Mouse (Mus musculus): ENCODE data around the gene Efcab9.

The Efcab9 gene

DNA sequence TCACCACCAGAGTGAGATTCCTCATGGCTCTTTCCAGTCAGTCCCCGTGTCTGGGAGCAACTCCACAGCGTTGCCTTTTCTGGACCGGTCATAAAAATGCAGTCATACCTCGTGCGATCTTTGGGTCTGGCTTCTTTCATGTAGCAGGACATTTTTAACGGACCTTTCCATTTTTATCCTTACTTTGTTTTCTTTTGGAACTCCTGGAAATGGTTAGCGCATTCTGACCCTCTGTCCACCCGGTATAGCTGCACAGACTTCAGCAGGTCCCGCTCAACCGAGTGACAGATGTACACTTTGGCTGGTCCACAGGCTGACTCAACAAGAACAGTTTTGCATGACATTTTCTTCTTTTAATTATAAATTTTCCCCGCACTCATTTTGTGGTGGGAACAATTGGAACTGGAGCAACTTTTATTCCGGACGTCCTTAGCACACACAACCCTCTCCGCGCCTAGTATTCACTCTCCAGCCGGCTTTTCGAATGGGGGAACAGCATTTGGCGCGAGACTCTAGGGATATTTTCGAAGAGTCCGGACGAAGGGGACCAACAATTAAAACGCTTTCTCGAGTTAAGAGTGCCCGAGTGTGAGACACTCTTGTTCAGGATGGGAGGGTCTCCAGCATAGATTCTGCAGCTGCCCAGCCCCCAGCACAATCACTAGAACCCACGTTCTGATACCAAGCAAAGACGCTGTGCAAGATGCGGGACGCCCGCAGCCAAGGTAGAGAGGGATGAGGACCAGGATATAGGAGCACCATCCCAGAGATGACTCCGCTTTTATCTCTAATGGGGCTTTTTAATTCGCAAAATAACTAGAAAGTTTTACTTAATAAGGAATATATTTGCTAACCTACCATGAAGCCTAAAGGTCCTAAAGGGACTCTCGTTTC, at the start of gene Efcab9:
TSS of gene Efcab9 (minus strand) at position 211 of the 894 bp plus-strand sequence.
- no peak for DNase-seq (ENCODE audit: low read depth, low spot score)

DNA sequence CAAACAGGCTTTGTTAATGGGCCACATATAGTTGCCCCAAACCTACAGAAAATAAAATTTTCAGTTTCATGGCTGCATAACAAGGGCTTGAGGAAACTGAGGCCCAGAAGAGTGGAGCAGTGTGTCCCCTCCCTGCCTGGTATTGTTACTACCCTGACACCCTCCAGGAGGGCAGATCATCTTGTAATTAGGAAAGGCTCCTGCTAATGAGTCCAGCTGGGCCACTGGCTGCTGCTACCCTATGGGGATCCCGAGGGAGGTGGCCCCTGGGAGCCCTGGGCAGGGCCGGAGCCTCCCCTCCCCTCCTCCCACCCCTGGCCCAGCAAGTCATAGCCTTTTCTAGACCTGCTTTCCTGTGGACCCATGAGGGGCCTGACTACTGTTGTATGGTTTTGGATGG, 49.1 kb upstream of the Efcab9 start:
- DNase-seq (ENCODE audit: low read depth, low spot score): no peak

DNA sequence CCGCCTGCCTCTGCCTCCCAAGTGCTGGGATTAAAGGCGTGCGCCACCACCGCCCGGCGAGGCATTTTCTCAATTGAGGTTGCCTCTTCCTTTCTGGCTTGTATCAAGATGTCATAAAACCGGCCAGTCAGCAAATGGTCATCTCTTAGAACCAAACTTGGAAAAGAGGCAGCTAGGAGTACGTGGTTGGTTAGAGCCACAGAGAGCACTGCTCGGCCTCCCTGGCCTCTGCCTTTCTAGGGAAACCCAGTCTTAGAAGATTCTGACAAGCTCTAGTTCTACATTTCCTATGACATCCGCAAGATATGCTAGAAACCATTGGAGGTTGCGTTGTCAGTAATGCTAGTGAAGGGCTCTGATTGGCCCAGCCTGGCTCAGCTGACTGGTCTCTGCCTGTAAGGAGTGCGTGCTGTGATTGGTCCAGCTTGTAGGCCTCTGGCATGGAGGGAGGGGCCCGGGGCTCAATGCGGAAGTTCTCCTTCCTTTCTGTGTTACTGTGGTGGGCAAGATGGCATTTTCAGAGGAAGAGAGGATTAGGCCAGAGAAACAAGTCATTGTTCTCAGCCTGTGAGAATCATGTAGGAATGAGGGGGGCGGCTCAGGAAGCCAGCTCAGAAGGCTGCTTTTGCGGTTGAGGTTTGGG, 48.5 kb upstream of the Efcab9 start:
- no peak for DNase-seq (ENCODE audit: low read depth, low spot score)

- DNase-seq (ENCODE audit: low read depth, low spot score): no peak
These were observed 44.8 kb upstream of the Efcab9 start for GRCm38 (mm10) chr11:32576760-32577050.

- DNase-seq (ENCODE audit: low read depth, low spot score): no peak
These were observed 44.3 kb upstream of the Efcab9 start for GRCm38 (mm10) chr11:32575964-32576759.

GRCm38 (mm10) chr11:32573669-32574068, 41.8 kb upstream of the Efcab9 start:
- DNase-seq (ENCODE audit: low read depth, low spot score): no peak

DNA sequence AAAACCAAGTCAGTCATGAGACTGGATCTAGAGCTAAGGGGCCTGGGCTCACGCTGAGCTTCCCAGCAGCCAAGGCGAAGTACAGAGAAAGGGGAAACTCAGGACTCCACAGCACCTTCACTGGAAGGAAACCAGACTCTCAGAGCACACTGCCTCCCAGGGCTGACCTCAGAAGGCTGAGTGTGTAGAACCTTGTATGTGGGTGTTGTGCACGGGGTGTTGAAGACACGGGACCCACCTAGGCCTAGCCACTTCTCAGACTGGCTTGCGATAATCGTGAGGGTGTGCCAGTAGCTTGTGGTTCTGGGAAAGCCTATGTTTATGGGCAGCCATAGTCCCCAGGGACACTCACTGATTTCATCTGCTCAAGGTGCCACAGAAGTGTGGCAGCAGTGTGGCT, 39.2 kb upstream of the Efcab9 start:
- no peak for DNase-seq (ENCODE audit: low read depth, low spot score)

GRCm38 (mm10) chr11:32568637-32569293, 36.9 kb upstream of the Efcab9 start:
- no peak for DNase-seq (ENCODE audit: low read depth, low spot score)

DNA sequence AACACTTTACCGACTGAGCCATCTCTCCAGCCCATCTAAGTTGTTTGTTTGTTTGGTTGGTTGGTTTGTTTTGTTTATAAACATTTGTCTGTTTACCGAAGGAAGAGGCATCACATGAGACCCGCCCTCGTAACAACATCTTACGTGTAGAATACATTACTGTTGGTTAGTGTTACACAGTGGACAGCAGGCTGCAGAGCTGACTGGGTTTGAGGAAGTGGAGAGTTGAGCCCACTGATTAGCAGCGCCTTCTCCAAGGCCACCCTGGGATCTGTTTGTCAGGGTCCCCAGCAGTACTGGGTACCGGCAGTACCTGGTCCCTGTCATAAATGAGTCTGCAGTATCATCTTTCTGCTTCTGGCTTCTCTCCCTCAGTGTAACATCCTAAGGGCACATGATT, 36.2 kb upstream of the Efcab9 start:
- DNase-seq (ENCODE audit: low read depth, low spot score): no peak

- DNase-seq (ENCODE audit: low read depth, low spot score): no peak
These were observed 35.3 kb upstream of the Efcab9 start for GRCm38 (mm10) chr11:32567000-32567855.

DNA sequence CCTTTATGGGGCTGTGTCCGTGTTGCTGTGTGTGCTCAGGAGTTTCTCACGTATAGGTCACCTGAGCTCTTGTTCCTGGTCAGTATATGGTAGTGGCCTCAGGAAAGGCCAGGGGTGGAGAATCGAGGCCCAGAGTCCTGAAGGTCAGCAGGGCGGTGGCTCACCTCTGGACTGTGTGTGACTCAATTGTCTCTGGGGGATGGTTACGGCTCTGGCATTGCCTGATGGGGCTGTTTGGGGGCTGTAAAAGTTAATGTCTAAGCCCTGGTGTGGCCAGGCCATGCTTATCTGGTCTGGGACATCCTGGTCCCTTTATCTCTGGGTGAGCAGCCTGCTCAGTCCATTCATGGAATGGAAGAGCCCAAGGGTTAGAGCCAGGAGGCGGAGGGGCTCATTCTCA, 34.3 kb upstream of the Efcab9 start:
- no peak for DNase-seq (ENCODE audit: low read depth, low spot score)

- DNase-seq (ENCODE audit: low read depth, low spot score): no peak
These were observed 33.2 kb upstream of the Efcab9 start for GRCm38 (mm10) chr11:32565088-32565487.

GRCm38 (mm10) chr11:32564629-32565028, 32.7 kb upstream of the Efcab9 start:
- DNase-seq (ENCODE audit: low read depth, low spot score): no peak

DNA sequence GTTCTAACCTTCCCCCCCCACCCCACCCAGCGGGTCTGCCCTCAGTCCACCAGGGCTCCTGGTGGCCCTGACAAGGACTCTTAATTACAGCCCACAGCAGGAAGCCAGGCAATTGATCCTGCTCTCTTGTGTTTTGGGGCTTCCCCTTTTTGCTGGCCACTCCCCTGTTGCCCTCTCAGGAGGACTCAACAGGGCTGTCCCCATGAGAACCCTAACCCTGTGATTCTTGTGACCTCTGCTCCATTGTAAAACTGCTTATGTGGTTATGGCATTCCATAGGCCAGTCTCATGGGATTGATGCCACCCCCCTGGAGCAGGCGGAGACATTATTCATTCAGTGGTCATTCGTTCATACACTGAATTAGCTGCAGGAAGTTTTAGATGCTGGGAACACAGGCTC, 31.8 kb upstream of the Efcab9 start:
- no peak for DNase-seq (ENCODE audit: low read depth, low spot score)

- DNase-seq (ENCODE audit: low read depth, low spot score): no peak
These were observed 30.8 kb upstream of the Efcab9 start for GRCm38 (mm10) chr11:32562706-32563105.

GRCm38 (mm10) chr11:32561465-32562355, 29.8 kb upstream of the Efcab9 start:
- no peak for DNase-seq (ENCODE audit: low read depth, low spot score)

DNA sequence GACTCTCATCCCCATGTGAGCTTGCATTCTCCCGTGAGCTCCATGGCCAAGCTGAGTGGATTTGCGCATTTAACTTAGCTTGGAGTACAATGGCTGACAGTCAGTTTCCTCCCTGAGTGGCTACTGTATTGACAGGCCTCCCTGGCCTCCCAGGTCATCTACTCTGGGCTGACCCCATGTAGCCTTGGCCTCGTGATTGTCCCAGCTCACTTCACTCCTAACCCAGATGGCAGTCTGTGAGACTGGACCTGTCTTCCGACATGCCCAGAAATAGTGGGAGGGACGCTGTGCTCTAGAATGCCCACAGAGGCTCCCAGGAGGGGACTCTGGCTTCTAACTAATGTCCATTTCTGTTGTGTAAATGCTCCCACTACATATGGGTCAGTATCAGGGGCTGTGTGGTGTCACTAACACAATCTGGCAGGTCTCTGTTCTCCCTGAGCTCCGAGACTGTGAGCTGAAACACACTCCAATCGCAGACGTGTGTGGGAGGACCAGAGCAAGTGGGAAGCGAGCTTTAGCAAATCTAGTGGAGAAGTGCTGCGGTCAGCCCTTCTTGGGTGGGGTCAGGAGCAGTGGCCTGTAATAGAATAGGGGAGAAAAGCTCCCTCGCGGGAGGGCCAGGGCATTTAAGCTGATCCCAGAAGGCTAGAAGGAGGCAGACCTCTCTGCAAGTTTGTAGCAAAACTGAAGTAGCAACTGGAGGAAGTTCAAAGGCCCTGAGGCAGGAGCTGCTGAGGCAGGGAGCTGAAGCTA, 28.3 kb upstream of the Efcab9 start:
- DNase-seq (ENCODE audit: low read depth, low spot score): no peak

DNA sequence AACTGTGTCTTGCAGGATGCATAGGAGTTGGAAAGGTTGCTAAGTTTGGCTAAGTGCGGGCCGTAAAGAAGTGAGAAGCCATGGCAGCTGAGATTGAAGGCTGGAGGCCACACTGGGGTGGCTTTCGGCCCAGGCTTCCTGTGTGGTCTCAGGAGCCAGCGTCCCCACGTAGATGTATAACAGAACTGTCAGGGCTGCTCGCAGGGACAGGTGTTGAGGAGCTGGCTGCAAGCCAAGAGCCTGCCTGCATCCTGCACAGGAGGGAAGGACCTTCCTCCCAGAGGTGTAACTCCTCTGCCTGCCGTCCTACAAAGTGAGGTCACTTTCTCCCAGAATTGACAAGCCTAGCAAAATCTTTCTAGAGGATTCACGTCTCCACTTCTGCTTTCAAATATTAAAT, 26.8 kb upstream of the Efcab9 start:
- no peak for DNase-seq (ENCODE audit: low read depth, low spot score)

- DNase-seq (ENCODE audit: low read depth, low spot score): no peak
These were observed 26.1 kb upstream of the Efcab9 start for GRCm38 (mm10) chr11:32558026-32558425.

Measured in c-Kit-negative CD71-positive TER-119-positive erythroid progenitor cells, embryonic 14.5 days (primary cell).